Mouse (Mus musculus) mouse embryonic stem cell (cell line): Measurements from ENCODE around the gene Casq2.
"Not testable (repeated sequence)": the region's sequence is repeated elsewhere in the genome, so short reads cannot be mapped to it uniquely, and the experiment has no call there.

Source experiments
- in situ Hi-C, 2 experiments: fragments of 300-500 bp; cut with MboI; formaldehyde crosslinking; loops; 1 replicate in 1 of 2; 3 replicates in 1 of 2; pipeline ENCODE4 v1.14.3; 2019 to 2020; ENCODE audit warnings: low sequenced_read_pairs in 2 of 2, low pct_unique_long_range_greater_than_20kb in 1 of 2, mixed read lengths in 1 of 2; ENCODE audit not compliant: unreplicated experiment in 1 of 2

Gene Casq2

DNA sequence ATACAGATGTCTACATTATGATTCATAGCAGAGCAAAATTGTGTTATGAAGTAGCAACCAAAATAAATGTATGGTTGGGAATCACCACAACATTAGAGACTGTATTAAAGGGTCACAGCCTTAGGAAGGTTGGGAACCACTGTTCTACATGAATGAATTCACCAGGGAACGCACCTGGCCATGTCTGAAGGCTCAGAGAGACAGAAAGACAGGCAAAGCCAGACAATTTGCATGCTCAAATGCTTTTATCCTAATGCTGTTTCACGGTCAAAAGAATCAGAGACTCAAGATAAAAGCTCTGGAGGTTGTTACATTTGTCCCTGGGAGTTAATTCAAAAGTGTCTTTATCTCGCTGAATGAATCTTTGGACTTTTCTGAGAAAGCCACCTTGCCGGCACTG is 65.6 kb downstream of the Casq2 start:
- in situ Hi-C loops = no loop called here

DNA sequence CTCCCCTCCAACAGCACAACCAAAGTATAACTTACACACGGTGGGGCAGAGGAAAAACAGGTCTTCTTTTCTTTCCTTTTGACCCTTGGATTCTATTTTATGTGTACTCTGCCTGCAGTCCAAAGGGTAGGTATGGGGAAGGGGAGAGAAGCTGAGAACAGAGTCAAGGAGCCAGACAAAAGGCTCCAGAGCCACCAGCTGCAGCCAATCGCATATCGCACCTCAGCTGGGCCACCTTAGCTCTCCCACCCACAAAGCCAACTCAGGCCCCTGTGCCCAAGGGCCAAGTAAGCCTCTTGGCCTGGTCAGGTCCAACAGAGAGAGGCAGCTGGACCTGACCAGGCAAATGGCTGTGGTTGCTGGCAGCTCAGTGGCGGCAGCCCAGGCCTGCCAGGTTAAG is 66.3 kb downstream of the Casq2 start:
- in situ Hi-C loops = no loop called here

DNA sequence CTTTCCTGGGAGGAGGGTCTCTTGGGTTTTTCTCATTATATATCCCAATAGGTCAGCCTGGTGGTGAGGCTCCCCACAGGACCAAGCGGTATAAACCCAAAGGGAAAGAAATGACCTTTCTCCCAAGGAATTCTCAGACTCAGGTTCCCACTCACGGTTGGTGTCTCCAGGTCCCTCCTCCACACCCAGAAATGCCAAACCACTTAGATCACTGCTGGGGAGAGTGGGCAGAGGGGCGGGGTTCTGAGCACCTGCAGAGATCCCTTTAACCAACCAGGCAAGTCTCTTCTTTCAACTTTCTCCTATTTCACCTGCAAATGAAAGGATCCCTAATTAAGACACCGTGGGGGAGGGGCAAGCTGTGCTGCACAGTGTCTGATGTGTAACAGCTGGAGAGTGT is 66.7 kb downstream of the Casq2 start:
- in situ Hi-C loops = no loop called here

DNA sequence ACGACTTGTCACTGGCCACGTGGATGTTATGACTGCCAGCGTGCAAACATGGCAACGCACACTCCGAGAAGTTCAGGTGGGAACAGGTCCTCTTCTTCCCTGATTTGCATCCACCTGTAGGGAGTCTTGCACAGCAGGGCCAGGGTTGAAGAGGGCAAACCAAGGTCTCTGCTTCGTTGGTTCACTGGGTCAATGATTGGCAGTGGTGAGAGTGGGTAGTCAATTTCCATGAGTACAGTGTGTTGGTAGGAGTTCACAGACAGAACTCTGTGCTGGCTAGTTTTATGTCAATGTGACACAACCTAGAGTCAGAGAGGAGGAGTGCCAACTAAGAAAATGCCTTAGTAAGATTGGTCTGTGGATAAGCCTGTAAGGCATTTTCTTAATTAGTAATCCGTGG is 67.9 kb downstream of the Casq2 start:
- in situ Hi-C loops = no loop called here

DNA sequence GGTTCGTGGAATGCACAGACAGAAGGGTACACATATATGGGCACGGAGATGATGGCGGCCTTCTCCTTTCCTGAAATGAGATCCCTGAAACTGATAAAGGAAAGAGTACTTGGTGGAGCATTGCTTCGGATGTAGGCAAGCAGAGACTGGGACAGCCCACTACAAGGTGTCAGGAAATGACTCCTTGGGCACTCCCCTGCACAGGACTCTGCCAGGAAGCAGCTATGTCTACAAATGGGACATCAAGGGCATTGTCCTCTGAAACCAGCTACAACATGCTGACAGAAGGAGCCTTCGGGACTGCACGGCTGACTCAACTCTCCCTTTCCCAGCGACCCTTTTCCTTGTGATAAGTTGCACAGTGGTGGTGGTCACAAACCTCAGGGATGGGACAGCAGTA is 70.5 kb downstream of the Casq2 start:
- in situ Hi-C loops = no loop called here

DNA sequence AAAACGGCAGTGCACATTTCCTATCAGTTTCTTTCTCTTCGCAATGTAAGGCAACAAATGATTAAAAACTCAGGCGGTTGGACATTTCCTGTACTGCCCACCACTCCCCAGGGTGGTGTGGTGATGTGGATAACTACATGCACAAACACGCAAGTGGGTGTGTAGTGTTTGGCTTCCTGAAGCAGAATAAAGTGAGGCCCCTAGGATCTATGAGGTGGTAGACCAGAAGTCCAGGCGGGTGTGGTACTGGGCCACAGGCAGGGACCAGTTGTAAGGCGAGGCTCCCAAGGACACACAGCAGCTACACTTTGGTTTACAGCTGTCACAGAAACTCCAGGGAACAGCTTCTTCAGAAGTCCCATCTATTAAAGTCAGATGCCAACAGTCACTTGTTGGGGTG is 71.4 kb downstream of the Casq2 start:
- in situ Hi-C loops = no loop called here

DNA sequence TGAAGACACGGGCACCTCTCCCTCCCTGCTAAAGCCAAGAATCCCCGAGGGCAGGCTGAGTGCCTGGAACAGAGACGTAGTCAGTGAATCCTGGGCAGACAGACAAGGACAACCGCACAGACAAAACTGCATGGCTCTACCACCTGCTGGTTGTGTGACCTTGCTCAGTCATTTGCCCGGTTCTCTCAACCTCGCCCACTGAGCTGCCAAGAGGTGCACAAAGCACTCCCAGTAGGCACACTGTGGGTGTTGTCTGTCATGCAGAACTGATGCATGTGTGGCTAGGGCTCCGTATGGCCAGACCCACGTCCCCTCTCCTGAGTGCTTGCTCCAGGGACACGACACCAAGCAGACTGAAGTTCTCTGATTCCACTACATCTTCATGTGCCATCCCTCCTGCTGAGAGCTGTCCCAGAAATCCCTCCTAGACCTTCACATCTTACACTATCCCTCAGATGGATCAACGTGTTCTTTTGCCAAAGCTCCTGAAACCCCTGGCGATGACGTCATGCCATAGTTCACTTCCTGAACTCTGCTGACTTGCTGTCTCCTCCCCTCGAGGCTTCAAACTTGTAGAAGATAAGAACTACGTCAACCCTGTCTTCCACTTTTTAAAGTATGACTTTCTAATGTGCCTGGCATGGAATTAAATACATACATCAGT is 72.7 kb downstream of the Casq2 start:
- in situ Hi-C loops = no loop called here

DNA sequence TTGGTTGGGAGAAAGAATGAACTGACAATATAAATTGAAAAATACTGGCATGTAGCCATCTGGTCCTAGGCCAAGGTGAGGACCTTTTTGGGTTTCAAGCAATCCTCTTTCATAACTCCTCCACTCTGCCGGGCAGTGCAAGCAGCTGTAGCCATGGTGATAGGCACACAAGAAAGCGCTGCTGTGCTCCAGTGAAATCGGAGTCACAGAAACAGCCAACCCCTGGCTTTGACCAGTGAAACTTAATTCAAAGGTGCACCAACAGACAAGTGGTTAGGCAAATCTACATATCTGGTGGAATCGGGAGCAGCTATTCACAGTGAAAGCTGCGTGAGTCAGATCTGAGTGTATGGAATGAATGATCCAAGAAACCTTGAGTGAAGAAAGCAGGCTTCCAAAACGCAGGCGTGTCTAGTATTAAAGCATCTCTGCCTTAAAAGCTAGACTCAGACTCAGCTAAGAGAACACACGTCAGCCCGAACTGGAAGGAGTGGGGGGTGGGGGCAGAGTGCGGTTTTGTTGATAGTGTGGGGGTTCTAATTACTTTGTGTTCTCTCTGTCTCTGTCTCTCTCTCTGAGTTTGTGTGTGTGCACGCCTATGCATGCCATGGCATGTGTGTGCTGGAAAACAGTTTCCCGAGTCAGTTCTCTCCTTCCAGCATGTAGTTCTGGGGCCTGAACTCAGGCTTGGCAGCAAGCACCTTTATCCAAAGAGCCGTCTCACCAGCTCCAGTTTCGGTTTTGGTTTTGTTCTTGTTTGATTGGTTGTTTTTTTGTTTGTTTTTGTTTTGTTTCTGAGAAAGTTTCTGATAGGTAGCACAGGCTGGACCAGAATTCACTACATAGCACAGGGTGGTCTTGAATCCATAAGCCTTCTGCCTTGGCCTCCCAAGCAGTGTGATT is 73.5 kb downstream of the Casq2 start:
- in situ Hi-C loops = no loop called here

DNA sequence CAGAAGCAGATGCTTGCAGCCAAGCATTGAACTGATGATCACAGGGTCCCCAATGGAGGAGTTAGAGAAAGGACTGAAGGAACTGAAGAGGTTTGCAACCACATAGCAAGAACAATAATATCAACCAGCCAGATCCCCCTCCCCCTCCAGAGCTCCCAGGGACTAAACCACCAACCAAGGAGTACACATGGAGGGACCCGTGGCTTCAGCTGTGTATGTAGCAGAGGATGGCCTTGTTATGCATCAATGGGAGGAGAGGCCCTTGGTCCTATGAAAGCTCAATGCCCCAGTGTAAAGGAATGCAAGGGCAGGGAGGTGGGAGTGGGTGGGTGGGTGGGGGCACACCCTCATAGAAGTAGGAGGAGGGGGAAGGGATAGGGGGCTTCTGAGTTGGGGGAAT is 77.6 kb downstream of the Casq2 start:
- in situ Hi-C loops = not testable (repeated sequence)

DNA sequence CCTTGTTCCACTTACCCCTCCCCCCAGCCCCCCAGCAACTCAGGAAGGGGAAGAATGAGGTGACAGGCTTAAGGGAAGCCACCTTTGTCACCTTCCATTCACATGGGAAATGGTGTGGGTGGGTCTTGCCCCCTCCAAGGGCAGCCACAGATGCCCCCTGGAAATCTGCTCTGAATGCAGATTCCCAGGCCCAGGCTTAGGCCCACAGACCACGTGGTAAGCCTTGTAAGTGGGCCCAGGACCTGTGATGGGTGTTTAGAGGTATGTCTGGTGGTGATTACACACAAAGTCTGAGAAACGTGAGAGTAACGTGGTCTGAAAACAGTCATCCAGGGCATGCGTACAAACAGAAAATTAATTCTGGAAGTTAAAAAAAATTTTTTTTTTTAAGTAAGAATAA is 78.7 kb downstream of the Casq2 start:
- in situ Hi-C loops = no loop called here

DNA sequence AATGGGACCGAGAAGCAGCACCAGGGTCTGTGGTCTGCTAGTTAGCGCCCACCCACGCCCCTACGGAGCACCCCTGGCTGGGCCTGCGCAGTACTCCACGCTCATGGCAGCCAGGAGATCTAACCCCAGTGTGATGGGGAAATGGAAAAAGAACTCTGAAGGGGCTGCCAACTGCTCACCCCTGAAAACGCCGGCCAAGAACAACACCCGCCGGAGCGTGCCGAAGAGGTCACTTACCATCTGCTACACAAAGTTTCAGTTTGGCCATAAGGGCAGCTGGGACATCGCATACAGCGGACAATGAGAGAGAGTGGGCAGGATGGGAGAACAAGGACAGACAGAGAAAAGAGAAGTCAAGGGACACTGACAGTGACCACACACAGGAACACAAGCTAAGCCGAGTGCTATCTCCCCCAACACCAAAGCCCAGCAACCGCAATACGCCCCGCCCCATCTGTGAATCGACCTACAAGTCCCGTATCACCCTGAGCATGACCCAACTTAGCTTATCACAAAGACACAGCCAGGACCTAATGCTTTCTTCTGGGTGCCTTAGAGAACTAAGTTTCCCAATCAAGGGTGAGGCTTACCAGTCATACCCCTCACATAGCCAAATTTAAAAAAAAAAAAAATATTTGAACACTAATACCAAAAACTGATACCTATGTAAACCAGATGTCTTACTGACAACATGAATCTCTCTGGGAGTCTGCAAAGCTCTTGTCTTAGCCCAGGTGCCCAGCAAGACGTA is 79.5 kb downstream of the Casq2 start:
- in situ Hi-C loops = no loop called here

DNA sequence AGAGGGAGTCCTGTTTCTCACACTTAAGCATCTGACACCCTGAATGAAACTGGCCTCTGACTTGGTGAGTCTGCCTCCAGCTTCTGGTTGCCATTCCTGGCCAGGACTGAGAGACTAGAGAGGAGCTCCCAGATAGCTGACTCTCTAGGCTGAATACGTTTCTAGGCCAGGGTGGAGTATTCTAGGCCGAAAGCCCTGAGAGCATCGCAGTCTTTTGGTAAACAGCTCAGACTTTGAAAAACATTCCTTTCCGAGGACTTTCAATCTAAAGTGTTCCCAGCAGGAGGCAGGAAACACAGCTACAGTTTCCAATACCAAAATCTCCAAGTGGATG is 80.0 kb downstream of the Casq2 start:
- in situ Hi-C loops = no loop called here

DNA sequence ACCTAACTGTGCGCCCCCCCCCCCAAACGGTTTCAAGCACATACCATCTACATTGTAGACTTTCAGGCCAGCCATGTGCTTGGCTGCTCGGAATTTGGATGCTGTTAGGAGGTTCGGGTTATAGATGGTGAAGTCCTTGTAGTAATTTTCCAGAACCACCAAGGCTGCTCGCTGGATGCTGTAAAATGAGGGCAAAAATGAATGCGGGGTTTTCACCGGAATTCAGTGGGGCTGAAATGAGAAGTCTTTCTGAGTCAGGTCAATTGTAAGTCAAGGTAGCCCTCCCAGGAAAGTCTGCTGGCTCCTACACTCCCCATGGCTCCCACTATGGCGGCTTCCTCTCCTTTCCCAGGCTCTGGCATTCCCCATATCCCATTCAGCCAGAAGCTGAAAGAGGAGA is 80.6 kb downstream of the Casq2 start:
- in situ Hi-C loops = no loop called here

DNA sequence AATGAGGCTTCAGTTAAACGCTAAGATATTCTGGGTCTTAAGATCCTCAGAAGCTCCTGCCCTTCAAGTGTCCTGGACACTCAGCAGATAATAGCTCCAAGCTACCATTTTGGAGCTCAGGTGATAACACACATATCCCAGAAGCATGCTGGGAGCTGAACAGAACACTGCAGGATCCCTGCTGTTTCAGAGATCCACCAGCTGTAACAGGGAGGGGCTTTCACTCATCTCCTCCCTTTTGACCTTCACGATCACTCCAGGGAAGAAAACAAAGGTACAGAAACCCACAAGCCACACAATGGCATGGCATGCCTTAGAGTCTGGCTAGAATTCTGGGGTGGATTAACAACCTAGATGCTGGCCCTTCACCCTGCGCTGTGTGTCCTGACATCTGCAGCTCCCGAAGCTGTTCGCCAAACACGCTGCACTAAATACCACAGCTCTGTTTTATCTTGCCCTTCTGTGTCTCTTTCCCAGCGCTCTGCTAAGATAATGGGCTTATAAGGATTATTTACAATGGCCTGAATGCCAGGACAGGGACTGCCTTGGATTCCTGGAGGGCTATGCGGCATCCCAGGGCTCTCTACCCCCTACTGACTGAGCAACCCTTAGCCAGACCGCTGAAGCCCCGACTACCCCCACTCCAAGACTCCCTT is 81.5 kb downstream of the Casq2 start:
- in situ Hi-C loops = no loop called here

DNA sequence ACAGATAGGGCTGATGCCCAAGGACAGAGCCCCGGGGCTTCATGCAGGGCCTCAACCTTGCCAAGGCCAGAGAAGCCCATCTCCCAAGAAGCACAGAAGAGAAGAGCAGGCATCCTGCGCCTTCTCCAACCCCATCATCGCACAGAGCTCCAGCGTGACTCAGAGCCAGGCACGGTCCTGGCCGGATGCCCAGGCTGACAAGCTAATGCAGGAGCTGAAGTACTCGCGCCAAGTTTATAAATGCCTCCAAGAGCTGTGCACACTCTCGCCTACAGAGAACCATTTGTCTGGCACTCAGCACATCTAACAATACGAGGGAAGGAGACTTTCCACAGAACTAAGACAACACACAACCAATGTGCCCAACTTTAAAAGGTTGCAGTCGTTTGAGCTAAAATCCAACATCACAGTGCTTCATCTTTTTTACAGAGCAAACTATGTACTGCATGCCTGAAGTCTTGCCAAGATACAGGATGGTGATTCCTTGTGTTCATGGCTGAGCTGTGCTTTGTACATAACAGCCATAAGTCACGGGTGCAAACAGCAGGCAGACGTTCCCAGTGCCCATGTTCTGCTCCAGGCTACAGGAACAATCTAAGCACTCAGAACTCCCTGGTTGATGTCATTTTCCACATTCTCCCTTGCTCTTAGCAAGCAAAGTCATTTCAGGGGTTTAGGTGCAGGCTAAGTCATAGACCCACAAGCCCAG is 83.1 kb downstream of the Casq2 start:
- in situ Hi-C loops = no loop called here

DNA sequence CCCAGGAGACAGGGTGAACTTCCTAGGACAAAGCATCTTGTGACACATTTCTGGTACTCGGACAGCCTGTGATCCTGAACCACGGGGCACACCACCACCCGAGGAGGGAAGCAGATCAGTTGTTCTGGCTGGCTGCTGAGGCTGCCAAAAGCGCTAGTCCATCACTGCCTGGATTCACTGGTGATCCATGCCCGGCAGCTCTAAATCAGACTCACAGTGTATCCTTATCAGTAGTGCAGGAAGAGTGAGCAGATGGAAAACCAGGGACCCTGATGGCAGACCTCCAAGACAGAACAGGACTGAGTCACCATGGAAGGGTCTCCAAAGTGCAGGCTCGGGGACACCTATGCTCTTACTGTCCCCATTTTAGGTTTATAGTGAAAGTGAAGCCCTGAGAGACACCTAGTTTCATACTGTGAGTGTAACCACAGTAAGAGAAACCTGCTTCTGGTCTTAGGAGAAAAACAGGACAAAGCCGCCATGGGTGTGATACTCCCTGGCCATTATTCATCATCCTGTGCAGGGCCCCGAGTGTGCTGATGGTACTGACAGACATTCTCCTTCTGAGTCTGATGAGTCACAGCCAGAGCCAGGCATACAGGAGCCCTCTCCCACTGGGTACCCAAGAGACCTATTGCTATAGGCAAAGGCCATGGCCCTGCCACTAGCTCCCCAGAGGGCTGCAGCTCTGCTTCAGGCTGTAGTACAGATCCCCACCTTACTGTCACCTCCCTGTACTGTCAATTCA is 88.1 kb downstream of the Casq2 start:
- in situ Hi-C loops = no loop called here

DNA sequence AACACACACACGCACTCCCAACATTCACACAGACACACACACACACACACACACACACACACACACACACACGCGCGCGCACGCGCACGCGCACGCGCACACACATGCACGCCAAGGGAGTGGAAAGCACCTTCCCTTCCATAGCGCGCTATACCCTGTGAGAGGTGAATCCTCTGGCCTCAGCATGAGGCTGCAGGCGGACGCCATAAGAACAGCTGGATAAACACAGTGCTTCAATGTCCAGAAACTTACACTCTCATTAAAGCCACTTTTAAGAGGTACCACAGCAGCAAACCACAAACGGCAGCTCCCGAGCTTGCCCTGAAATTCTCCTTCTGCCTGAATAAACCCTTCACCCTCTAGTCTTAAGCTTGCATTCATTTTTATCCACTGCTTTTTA is 89.5 kb downstream of the Casq2 start:
- in situ Hi-C loops = no loop called here

DNA sequence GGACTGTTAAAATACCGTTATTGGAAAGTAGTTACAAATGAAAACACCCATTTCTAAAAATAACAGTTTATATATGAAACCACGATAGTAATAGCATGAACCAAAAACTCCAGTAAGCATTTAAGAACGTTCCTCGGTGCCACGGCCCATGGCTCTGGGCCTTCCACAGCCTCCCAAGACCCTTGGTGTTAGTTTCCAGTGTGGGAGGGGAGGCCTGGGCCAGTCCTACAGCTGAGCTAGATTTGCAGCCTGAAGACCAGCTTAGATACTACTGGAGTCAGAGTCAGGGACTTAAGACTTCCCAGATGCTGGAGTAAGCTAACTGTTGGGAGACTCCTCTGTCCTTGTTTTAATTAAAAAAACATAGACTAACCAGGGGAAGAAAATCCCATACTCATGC is 89.9 kb downstream of the Casq2 start:
- in situ Hi-C loops = no loop called here
